Mouse (Mus musculus) frontal cortex, adult 2 months (tissue): ENCODE measurements at regions not wholly inside any gene's neighbourhood (a gene's known extent, or its start where the extent isn't known, plus 50 kb on each side); places are given as distances from the start of the nearest gene placed in this dataset.

ENCODE experiments used
- DNase-seq, 2 experiments: peaks; one replicate each; pipeline ENCODE4 v3.0.0; 2022; ENCODE audit warnings: low spot score in 1 of 2; ENCODE audit errors: extremely low spot score in 1 of 2

- peak; percentile 44 to 51 for DNase-seq
Observed at GRCm38 (mm10) chr15:43364496-43364895, 3230.3 kb downstream of the 9330182O14Rik start.

GRCm38 (mm10) chr15:43373072-43373471, 3238.9 kb downstream of the 9330182O14Rik start:
- no peak for DNase-seq

- DNase-seq = no peak
Observed at GRCm38 (mm10) chr15:43382405-43382804, 3248.2 kb downstream of the 9330182O14Rik start.

GRCm38 (mm10) chr15:43399821-43400220, 3265.7 kb downstream of the 9330182O14Rik start:
- no peak for DNase-seq

- DNase-seq = no peak
Observed at GRCm38 (mm10) chr15:43403585-43403984, 3269.4 kb downstream of the 9330182O14Rik start.
